Mouse (Mus musculus): ENCODE measurements at regions not wholly inside any gene's neighbourhood (a gene's known extent, or its start where the extent isn't known, plus 50 kb on each side); places are given as distances from the start of the nearest gene placed in this dataset.
"Not testable (repeated sequence)": the region's sequence is repeated elsewhere in the genome, so short reads cannot be mapped to it uniquely, and the experiment has no call there.

DNA sequence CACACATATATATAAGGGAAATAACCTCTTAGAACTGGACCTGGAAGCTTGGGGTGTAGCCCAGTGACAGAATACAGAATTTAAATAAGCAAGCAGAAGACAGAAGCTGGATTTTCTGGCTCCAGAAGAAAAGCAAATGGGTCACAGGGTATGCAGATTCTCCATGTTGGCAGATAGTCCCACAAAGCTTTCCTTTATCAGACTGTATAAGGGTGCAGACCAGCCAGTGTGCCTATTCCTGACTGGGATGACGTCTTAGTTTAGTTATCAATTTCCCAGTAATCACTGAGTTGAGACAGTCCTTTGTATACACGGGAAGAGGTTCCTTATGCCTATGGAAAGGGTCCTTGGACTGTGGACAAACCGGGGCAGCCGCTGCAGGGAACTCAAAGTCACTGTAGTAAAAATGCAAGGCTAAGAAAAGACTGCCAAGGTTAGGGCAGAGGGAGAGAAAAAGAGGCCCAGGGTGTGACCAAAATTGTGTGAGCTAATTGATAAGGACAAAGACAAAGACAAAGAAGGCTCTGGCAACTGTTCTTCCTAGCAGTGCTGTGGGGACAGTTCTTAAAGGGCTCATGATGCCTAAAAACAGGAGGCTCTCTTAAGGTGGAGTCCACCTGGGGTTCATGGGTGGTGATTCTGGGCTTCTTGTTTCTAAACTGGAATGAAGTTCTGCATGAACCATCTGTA is 459.7 kb upstream of the Sall1 start:
- Histone ChIP-seq H3K9me3 (ENCODE audit: control insufficient read depth, low read length) (no peaks in the 10 kb centered on the region), H3K4me3 (ENCODE audit: low read depth, low read length) (no peak overlapping the region), H3K27ac (ENCODE audit: low read depth, low read length) (no peak overlapping the region), H3K27me3 (ENCODE audit: control insufficient read depth, insufficient read depth, low read length) (no peaks in the 10 kb centered on the region), H3K4me1 (replicated peaks; ENCODE audit: control insufficient read depth, insufficient read depth, low read length) (no peaks in the 10 kb centered on the region), H3K9ac (ENCODE audit: low read length) (no peak overlapping the region), H3K4me2 (ENCODE audit: low read depth, low read length, severe bottlenecking) (no peak overlapping the region), H3K36me3 (ENCODE audit: control insufficient read depth, insufficient read depth, low read length) (no peaks in the 10 kb centered on the region)
- ATAC-seq (replicated peaks; ENCODE audit: low FRiP score) (no peak), DNase-seq (ENCODE audit: low spot score) (no peak)
- WGBS = 74% methylated on average over 4 of the region's 4 CpGs

DNA sequence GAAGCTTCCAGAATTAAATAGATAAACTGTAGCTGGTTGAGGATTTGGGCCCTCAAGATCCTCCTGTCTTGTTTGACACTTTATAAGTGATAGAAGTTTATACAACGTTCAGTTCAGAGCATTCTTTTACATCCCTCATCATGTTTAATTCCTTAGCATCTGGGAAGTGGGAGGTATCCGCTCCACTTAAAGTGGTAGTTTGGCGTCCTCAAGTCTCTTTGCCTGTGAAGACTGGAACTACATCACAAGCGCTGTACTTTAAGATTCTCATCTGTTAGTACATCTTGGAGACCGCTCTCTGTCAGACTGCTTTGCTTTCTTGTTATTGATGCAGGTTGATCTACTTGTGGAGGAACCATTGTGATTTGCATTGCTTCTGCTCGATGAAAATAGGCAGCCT is 459.1 kb upstream of the Sall1 start:
- Histone ChIP-seq H3K36me3 (ENCODE audit: control insufficient read depth, insufficient read depth, low read length) (no peaks in the 10 kb centered on the region), H3K9me3 (ENCODE audit: control insufficient read depth, low read length) (no peaks in the 10 kb centered on the region), H3K9ac (ENCODE audit: low read length) (no peak overlapping the region), H3K4me3 (ENCODE audit: low read depth, low read length) (no peak overlapping the region), H3K4me1 (replicated peaks; ENCODE audit: control insufficient read depth, insufficient read depth, low read length) (no peaks in the 10 kb centered on the region), H3K4me2 (ENCODE audit: low read depth, low read length, severe bottlenecking) (no peak overlapping the region), H3K27me3 (ENCODE audit: control insufficient read depth, insufficient read depth, low read length) (no peaks in the 10 kb centered on the region), H3K27ac (ENCODE audit: low read depth, low read length) (no peak overlapping the region)
- ATAC-seq (replicated peaks; ENCODE audit: low FRiP score) = no peak
- no peak for DNase-seq (ENCODE audit: low spot score)
- WGBS = 90% methylated on average over 6 of the region's 6 CpGs

DNA sequence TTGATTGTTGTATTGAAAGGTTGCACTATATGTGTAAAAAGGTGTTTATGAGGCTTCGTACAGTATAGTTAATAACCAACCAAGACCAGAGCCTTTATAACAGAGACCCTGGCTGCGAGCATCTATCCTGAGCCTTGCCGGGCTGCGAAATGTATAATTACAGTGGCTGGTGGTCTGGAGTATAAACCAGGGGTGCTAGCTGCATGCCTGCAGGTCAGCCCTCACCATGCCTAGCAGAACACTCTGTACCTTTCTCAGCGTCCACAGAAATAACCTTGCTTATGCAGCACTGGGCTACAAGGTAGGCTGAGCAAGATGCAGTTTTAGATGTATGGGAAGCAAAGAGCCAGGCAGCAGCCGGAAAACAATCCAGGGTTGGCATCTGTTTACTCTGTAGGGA is 457.8 kb upstream of the Sall1 start:
- no peaks in the 10 kb centered on the region for H3K36me3 ChIP-seq (ENCODE audit: control insufficient read depth, insufficient read depth, low read length)
- H3K4me1 ChIP-seq (replicated peaks; ENCODE audit: control insufficient read depth, insufficient read depth, low read length) = no peaks in the 10 kb centered on the region
- H3K4me3 ChIP-seq (ENCODE audit: low read depth, low read length) = no peak overlapping the region
- no peaks in the 10 kb centered on the region for H3K9me3 ChIP-seq (ENCODE audit: control insufficient read depth, low read length)
- DNase-seq (ENCODE audit: low spot score) = no peak
- no peak overlapping the region for H3K9ac ChIP-seq (ENCODE audit: low read length)
- 92% methylated on average over 6 of the region's 6 CpGs for WGBS
- H3K27ac ChIP-seq (ENCODE audit: low read depth, low read length) = no peak overlapping the region
- no peaks in the 10 kb centered on the region for H3K27me3 ChIP-seq (ENCODE audit: control insufficient read depth, insufficient read depth, low read length)
- ATAC-seq (replicated peaks; ENCODE audit: low FRiP score) = no peak
- no peak overlapping the region for H3K4me2 ChIP-seq (ENCODE audit: low read depth, low read length, severe bottlenecking)

DNA sequence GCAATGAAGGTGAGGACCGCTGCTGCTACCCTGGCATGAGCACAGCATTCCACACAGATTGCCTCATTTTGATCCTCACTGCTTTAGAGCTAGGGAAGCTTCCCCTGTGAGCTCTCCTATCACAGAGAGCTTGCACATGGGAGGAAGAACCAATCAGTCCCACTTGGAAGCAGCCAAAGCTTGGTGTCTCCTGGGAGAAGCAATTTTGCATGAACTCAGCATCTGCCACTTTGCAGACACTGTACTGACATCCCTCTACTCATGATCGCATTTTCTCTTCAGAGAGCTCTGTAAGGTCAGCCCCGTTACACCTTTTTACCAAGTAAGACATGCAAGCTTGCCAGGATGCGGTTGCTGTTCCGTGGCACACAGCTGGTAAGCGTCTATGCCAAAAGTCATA is 455.9 kb upstream of the Sall1 start:
- 92% methylated on average over 6 of the region's 6 CpGs for WGBS
- no peak for ATAC-seq (replicated peaks; ENCODE audit: low FRiP score)
- Histone ChIP-seq H3K4me3 (ENCODE audit: low read depth, low read length) (no peak overlapping the region), H3K9me3 (ENCODE audit: control insufficient read depth, low read length) (no peaks in the 10 kb centered on the region), H3K36me3 (ENCODE audit: control insufficient read depth, insufficient read depth, low read length) (no peaks in the 10 kb centered on the region), H3K27me3 (ENCODE audit: control insufficient read depth, insufficient read depth, low read length) (no peaks in the 10 kb centered on the region), H3K27ac (ENCODE audit: low read depth, low read length) (no peak overlapping the region), H3K9ac (ENCODE audit: low read length) (no peak overlapping the region), H3K4me1 (replicated peaks; ENCODE audit: control insufficient read depth, insufficient read depth, low read length) (no peaks in the 10 kb centered on the region), H3K4me2 (ENCODE audit: low read depth, low read length, severe bottlenecking) (no peak overlapping the region)
- no peak for DNase-seq (ENCODE audit: low spot score)

DNA sequence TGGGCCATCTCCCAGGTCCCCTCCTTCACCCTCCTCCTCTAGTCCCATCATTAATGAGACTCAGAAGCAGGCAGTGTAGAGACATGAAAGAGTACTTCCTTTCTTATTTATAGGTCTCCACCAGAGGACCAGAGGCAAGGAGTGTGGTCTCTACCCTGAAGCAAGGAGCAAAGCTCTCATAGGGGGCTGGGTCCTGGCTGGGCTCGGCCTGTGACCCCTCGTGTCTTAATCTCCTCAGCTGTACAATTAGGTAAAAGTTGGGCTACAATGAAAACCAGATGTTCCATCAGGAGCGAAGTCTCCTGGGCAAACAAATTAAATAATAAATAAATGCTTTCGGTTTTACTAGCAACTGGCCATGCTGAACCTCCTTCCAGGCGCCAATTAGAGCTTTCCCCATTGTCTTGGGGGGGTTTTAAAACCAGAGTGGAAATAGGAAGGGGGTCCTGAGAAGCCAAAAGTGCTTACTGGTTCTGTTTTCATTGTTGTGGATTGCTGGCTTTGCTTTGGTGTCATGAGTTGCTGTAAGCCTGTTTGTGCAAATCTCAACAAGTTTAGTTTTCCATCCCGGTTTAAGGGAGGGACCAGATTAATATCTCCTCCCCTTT is 454.2 kb upstream of the Sall1 start:
- no peak for DNase-seq (ENCODE audit: low spot score)
- H3K36me3 ChIP-seq (ENCODE audit: control insufficient read depth, insufficient read depth, low read length) = no peaks in the 10 kb centered on the region

DNA sequence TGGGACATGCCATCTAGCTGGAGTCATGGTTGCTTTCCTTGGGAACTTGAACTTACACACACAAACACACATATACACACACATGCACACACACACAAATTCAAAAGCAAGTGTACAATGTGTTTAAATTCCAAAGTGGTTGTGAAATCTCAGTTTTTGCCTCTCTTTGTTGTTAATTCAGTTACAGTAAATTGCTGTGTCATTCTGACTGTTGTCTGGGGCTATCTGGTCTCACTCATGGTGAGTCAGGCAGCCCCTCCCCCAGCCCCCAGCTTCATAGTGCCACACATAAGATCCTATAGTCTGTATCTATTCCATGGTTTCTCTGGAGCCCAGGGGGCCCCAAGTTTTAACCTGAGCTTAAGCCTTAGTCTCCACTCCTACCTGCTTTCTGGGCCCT is 448.4 kb upstream of the Sall1 start:
- no peak overlapping the region for H3K4me2 ChIP-seq (ENCODE audit: low read depth, low read length, severe bottlenecking)
- no peaks in the 10 kb centered on the region for H3K9me3 ChIP-seq (ENCODE audit: control insufficient read depth, low read length)
- no peak overlapping the region for H3K9ac ChIP-seq (ENCODE audit: low read length)
- H3K4me3 ChIP-seq (ENCODE audit: low read depth, low read length) = no peak overlapping the region
- no peak for DNase-seq (ENCODE audit: low spot score)
- no peaks in the 10 kb centered on the region for H3K27me3 ChIP-seq (ENCODE audit: control insufficient read depth, insufficient read depth, low read length)
- ATAC-seq (replicated peaks; ENCODE audit: low FRiP score) = no peak
- H3K36me3 ChIP-seq (ENCODE audit: control insufficient read depth, insufficient read depth, low read length) = no peaks in the 10 kb centered on the region
- H3K27ac ChIP-seq (ENCODE audit: low read depth, low read length) = no peak overlapping the region
- H3K4me1 ChIP-seq (replicated peaks; ENCODE audit: control insufficient read depth, insufficient read depth, low read length) = no peaks in the 10 kb centered on the region

More for the DNA sequence above, 454.2 kb upstream of the Sall1 start:
- WGBS = 47% methylated on average over 6 of the region's 6 CpGs
- H3K4me3 ChIP-seq (ENCODE audit: low read depth, low read length) = no peak overlapping the region
- no peaks in the 10 kb centered on the region for H3K4me1 ChIP-seq (replicated peaks; ENCODE audit: control insufficient read depth, insufficient read depth, low read length)
- H3K27me3 ChIP-seq (ENCODE audit: control insufficient read depth, insufficient read depth, low read length) = no peaks in the 10 kb centered on the region
- no peak for ATAC-seq (replicated peaks; ENCODE audit: low FRiP score)
- H3K4me2 ChIP-seq (ENCODE audit: low read depth, low read length, severe bottlenecking) = no peak overlapping the region
- no peaks in the 10 kb centered on the region for H3K9me3 ChIP-seq (ENCODE audit: control insufficient read depth, low read length)
- no peak overlapping the region for H3K9ac ChIP-seq (ENCODE audit: low read length)
- H3K27ac ChIP-seq (ENCODE audit: low read depth, low read length) = no peak overlapping the region

DNA sequence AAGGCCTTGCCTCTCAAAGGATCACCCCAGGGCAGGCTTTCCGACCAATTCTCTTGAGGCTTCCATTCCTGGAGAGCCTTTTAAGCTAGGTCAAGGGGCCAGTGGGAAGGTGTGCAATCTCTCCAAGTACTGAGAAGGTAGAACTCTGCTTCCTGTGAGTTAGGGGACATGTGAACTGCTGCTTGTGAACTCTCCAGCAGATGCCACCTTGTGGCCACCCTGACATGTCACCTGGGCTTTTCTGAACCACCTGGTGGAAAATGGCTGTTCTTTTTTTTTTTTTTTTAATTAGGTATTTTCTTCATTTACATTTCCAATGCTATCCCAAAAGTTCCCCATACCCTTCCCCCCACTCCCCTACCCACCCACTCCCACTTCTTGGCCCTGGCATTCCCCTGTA is 438.5 kb upstream of the Sall1 start:
- H3K27ac ChIP-seq (ENCODE audit: low read depth, low read length); H3K4me1 ChIP-seq (replicated peaks; ENCODE audit: control insufficient read depth, insufficient read depth, low read length); H3K9me3 ChIP-seq (ENCODE audit: control insufficient read depth, low read length); H3K27me3 ChIP-seq (ENCODE audit: control insufficient read depth, insufficient read depth, low read length); H3K4me3 ChIP-seq (ENCODE audit: low read depth, low read length); H3K36me3 ChIP-seq (ENCODE audit: control insufficient read depth, insufficient read depth, low read length); H3K4me2 ChIP-seq (ENCODE audit: low read depth, low read length, severe bottlenecking); DNase-seq (ENCODE audit: low spot score); H3K9ac ChIP-seq (ENCODE audit: low read length); ATAC-seq (replicated peaks; ENCODE audit: low FRiP score): not testable (repeated sequence)
- 74% methylated on average over 1 of the region's 1 CpGs for WGBS

DNA sequence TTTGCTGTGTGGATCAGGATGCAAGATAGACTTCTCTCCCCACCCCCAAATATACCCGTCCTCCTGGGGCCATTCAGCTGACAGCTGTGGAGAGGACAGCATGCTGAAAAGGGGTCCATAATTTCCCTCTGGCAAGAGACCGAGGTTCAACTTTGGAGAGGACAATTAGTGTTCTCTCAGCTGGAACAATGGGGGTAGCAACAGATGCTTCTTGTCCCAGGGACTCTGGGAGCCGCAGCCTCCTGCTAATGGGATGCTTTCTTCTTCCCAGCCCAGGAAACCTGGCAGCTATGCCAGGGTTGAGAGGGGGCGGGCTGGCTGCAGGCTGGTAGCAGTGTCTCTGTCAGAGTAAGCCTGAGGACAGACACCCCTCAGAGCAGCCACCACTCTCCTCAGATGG is 433.0 kb upstream of the Sall1 start:
- WGBS = 39% methylated on average over 4 of the region's 4 CpGs
- ATAC-seq (replicated peaks; ENCODE audit: low FRiP score) = no peak
- no peaks in the 10 kb centered on the region for H3K9me3 ChIP-seq (ENCODE audit: control insufficient read depth, low read length)
- H3K27me3 ChIP-seq (ENCODE audit: control insufficient read depth, insufficient read depth, low read length) = no peaks in the 10 kb centered on the region
- H3K4me3 ChIP-seq (ENCODE audit: low read depth, low read length) = no peak overlapping the region
- H3K9ac ChIP-seq (ENCODE audit: low read length) = no peak overlapping the region
- DNase-seq (ENCODE audit: low spot score) = no peak
- no peak overlapping the region for H3K4me2 ChIP-seq (ENCODE audit: low read depth, low read length, severe bottlenecking)
- no peaks in the 10 kb centered on the region for H3K36me3 ChIP-seq (ENCODE audit: control insufficient read depth, insufficient read depth, low read length)
- H3K27ac ChIP-seq (ENCODE audit: low read depth, low read length) = no peak overlapping the region
- H3K4me1 ChIP-seq (replicated peaks; ENCODE audit: control insufficient read depth, insufficient read depth, low read length) = 0 out of 2 replicates have a peak, but pooled peaks cover 4% of the 10 kb centered on the region

DNA sequence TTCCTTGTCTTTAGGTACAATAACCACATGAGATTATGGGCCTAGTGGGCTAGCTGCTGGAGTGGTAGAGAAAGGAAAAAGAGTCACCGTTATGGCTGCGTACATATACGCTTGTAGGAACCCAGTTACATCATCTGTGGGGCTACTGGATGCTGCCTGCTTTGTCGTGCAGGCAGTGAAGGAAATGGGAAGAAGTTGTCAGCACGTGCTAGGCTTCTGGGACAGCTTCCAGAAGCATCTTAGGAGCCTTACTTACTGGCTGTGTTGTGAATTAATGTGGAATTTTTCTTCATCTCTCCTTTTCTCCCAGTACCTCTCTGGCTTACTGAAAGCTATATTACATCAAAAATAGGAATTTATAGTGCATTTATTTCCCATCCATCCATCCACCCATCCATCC is 427.2 kb upstream of the Sall1 start:
- Histone ChIP-seq H3K4me1 (replicated peaks; ENCODE audit: control insufficient read depth, insufficient read depth, low read length) (no peaks in the 10 kb centered on the region), H3K9me3 (ENCODE audit: control insufficient read depth, low read length) (no peaks in the 10 kb centered on the region), H3K4me2 (ENCODE audit: low read depth, low read length, severe bottlenecking) (no peak overlapping the region), H3K27me3 (ENCODE audit: control insufficient read depth, insufficient read depth, low read length) (no peaks in the 10 kb centered on the region; the same call in 1 of the 2 replicates), H3K36me3 (ENCODE audit: control insufficient read depth, insufficient read depth, low read length) (no peaks in the 10 kb centered on the region), H3K9ac (ENCODE audit: low read length) (no peak overlapping the region), H3K4me3 (ENCODE audit: low read depth, low read length) (no peak overlapping the region), H3K27ac (ENCODE audit: low read depth, low read length) (no peak overlapping the region)
- DNase-seq (ENCODE audit: low spot score) = no peak
- ATAC-seq (replicated peaks; ENCODE audit: low FRiP score) = no peak
- 93% methylated on average over 5 of the region's 5 CpGs for WGBS
